Mouse (Mus musculus): ENCODE measurements around the gene Atp6v0e2. TPM values are rescaled to one million over a fixed set of nuclear protein-coding genes. Genes with fewer than 3 reads are reported as not detected.

The Atp6v0e2 gene
- polyA plus RNA-seq, 1 experiment = not detected

DNA sequence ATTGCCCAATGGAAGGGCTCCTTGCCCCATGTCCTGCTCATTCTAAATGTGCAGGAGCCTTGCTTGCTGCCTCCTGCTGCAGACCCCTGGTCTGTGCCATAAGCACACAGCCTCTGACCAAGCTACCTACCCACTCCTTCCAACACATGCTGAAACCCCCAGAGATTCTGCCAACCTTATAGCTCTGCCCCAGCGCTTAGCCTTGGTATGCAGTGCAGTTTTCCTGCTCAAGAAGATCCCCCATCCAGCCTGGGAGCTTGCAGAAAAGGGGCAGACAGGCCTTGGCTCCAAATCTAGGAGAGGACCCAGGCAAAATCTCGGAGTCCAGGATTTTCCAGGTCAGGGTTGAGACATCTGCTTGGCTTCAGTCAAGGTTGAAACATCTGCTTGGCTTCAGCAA, 3.9 kb upstream of the Atp6v0e2 start:
- TF ChIP-seq GATA1 (IDR thresholded peaks at IDR 0.05; ENCODE audit: low read length) = no peak

DNA sequence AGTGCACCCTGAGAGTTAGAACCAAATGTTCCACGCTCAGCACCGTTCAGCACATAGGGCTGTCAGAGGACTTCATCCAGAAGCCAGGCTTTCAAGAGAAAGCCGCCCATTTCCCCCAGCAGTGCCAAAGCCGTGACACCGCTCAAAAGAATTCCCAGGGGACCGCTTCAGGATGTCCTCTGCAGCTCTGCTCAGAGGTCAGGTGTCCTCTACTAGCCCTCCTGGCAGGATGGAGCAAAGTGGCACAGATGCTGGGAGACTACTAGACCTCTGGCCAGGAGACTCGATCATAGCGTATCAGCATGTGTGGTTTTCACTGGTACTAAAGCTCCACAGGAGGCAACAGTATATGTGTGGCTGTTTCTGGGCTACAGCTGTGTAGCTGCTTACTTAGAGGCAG, 2.5 kb upstream of the Atp6v0e2 start:
- TF ChIP-seq GATA1 (IDR thresholded peaks at IDR 0.05; ENCODE audit: low read length) = no peak

DNA sequence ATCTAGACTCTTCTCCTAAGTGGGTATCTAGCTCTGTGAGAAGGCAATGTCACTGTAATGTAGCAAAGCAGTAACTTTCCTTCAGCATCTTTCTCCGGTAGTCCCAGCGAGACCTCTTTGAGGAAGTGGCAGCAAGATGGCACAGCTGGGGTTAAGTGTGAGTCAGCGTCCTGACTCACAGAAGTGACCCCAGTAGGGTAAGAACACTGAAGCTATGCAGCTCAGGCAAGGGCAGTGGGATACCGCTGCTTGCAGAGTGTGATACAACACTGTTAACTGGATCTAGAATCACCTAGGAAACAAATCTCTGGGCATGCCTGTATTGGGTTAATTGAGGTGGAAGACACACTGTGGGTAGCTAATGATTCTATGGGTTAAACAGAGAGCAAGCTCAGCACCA, 1.3 kb upstream of the Atp6v0e2 start:
- no peak for TF ChIP-seq GATA1 (IDR thresholded peaks at IDR 0.05; ENCODE audit: low read length)

DNA sequence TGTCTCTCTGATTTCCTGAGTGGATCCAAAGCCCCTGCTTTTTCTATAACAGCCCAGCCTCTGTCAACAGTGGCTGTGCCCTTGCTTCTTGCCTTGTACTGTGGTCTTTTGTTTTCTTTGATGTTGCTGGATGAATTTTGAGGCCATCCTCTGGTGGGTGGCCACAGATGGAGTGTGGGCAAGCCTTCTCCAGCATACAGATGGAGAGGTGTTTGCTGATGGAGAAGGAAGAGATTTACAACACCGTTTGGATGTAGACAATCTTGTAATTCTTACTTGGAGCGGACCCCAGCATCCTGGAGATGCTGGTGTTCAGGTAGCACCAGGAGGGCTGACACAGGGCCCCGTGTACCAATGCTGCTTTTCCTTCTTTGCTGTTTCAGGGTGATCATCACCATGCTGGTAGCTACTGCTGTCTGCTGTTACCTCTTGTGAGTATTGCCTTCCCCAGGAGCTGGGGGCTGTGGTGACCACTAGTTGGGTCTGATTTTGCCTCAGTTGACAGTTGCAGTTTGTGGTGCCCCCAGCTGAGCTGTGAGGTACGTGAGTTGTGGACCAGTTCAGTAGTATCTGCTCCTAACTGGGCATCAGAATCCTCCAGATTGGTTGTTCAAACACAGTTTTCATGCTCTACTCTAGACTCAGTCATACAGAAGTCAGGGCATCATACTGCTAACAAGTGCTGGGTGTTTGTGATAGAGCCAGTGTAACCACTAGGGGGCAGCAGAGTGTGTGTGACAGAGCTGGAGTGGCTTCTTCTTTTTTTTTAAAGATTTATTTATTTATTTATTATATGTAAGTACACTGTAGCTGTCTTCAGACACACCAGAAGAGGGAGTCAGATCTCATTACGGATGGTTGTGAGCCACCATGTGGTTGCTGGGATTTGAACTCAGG, 1.7 kb downstream of the Atp6v0e2 start:
- no peak for TF ChIP-seq GATA1 (IDR thresholded peaks at IDR 0.05; ENCODE audit: low read length)

DNA sequence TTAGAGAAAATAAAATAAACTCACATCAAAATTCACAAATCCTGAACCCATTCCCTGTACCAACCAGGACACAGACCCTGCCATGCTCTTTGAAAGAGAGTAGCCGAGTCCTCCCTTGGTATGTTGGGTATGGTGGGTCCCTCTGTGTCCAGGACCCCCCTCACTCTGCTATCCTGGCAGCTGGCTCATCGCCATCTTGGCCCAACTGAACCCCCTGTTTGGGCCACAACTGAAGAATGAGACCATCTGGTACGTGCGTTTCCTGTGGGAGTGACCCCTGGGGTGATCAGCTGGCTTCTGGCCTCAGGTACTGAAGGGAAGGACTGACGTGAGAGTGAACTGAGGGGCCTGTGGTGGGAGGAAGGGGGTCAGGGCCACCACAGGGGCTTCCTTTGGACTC, 2.4 kb downstream of the Atp6v0e2 start:
- TF ChIP-seq GATA1 (IDR thresholded peaks at IDR 0.05; ENCODE audit: low read length) = no peak

DNA sequence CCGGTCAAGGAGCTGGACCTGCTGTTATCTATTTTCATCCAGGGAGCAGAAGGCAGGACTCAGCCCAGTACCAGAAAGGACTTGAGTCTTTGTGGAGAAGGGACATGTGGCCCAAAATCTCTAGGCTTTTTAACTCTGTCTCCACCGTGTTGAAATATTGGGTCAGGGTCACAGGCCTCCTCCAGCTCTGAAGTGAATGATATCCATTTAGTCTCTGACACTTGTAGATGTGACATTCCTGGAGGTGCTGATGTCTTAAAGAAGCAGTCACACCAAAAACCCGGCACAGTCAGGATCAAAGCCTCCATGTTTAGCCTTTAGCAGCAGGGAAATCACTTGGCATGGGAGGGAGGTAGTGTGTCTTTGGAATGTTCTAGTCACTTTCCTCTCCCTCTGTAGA, 3.3 kb downstream of the Atp6v0e2 start:
- no peak for TF ChIP-seq GATA1 (IDR thresholded peaks at IDR 0.05; ENCODE audit: low read length)

DNA sequence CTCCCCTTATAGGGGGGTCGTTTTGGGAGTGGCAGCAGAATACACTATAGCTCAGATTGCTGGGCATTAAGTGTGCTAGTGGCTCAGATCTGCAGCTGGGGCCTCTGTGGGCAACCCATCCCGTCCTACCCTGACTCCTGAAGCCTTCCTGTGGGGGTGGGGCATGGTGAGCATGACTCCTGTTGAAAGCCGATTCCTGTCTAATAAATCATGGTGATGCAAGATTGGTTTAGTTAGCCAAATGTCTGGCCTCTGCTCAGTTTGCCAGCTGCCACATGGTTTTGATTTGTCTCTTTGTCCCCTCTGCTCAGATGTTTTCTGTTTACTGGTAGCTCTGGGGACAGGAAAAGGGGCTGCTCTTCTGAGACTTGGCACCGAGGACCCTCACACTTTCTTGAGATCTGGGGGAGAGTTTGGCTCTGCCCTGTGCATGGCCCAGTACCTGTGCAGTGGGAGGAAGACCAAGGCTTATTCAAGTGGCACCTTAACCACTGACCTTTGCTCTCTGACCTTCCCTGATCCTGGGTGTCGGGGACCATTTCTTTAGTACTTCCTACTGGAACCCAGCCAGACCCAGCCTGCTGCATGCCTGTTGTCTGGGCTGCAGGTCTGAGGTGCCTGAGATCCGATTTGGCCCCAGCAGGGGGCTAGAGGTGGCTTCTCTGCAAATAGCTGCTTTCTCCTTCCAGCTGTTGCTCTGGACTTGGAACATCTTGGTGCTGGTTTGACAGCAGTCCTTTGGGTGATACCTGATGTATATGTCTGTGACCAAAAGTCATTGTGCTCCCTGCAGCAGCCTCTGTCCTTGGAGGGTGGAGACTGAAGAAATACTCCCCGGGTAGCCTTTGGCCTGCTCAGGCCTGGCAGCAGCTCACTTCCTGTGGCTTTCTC, 4.4 kb downstream of the Atp6v0e2 start:
- TF ChIP-seq GATA1 (IDR thresholded peaks at IDR 0.05; ENCODE audit: low read length) = no peak

DNA sequence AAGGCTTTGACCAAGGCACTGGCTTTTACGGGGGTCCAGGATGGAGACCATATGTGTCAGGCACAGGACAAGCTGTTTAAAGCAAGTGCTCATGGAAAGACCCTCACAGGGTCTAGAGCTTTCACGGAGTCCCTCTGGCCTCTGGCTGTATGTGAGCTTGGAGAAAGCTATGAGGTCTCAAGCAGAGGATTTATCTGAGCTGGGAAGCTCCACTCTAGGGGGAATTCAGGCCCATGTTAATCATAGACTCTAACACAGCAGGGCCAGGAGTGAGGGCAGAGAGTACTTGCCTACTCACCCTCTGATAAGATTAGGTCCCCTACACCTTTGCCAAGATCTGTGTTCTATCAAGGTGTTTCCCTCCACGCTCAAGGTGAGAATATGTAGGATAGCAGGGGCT, 5.2 kb downstream of the Atp6v0e2 start:
- no peak for TF ChIP-seq GATA1 (IDR thresholded peaks at IDR 0.05; ENCODE audit: low read length)

DNA sequence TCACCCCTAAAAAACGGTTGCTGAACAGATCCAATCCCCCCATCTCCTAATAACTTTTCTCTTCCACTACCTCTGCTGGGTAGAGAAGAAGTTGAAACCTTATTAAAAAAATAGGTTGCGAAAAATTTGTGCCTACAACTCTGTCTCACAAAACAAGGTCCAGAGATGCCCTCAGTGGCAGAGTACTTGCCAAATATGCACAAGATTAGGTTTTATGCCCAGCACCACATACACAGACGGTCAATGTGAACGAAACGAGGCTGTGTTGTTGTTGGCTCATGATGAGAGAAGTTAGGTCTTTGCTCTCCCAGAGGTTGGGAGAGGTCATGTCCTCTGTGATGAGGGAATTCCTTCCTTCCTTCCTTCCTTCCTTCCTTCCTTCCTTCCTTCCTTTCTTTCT, 7.8 kb downstream of the Atp6v0e2 start:
- no peak for TF ChIP-seq GATA1 (IDR thresholded peaks at IDR 0.05; ENCODE audit: low read length)

DNA sequence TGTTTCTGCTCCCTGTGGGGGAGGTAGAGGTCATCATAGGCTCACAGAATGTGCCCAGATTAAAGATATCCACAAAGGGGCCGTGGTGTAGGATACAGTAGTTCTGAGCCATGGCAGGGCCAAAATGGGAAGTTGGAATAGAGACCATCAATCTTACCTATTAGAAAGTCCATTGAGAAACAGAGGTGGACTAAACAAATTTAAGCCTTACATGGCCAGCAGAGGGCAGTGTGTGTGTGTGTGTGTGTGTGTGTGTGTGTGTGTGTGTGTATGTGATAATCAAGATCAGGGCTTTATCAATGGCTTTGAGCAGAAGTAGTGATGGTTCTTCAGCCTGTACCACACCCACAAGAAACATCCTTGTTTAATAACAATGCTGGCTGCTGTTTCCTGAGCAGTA, 8.9 kb downstream of the Atp6v0e2 start:
- TF ChIP-seq GATA1 (IDR thresholded peaks at IDR 0.05; ENCODE audit: low read length) = no peak

DNA sequence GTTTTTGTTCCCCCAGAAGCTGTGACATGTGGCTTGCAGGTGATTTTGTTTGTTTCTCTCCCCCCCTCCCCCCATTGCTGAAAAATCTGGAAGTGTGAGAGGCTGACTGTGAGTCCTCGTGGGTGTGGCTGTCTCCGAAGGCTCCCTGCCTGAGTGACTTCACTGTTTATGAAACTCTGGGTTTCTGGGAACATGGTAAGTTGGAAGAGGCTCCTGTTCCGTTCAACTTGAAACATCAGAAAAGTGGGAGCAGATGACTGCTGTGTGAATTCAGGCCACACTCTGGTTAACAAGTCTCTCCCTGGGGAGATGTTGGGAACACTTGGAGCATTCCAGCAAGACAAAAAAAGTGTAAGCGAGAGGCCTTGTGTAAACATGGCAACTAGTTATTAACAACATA, 9.4 kb downstream of the Atp6v0e2 start:
- no peak for TF ChIP-seq GATA1 (IDR thresholded peaks at IDR 0.05; ENCODE audit: low read length)

DNA sequence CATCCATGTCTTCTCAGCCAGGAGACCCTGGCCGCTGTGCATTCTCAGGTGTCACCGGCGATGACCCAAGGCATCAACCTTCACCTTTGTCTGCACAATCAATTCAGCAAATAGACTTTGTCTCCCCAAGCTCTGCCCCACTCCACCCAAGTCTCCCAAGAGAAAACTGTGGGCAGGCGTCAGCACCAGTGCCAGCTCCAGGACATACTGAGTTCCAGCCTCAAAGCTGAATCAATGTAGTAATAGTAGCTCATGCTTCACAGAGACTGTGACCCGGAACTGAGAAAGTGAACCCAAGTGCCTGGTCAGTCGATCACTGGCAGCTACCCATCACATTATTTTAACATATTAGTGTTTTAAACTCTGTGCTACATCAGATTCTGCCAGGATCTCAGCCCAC, 10.9 kb downstream of the Atp6v0e2 start:
- TF ChIP-seq GATA1 (IDR thresholded peaks at IDR 0.05; ENCODE audit: low read length) = no peak

DNA sequence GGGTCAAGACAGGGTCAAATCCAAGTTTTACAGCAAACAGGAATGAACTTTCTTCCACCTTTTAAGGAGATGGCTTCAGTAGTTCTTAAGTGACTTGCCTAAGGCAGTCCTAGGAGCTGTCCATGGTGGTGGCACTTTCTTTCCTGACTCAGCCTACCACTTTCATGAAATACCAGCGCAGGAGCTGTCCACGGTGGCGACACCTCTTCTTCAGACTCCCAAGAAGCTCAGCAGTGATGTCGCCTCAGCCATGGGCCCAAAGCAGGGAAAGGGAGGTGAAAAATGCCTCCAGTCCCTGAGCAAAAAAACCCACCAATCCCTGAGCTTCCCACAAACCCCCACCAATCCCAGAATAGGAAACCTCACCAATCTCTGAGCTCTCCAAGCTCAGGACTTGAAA, 15.5 kb downstream of the Atp6v0e2 start:
- no peak for TF ChIP-seq GATA1 (IDR thresholded peaks at IDR 0.05; ENCODE audit: low read length)

DNA sequence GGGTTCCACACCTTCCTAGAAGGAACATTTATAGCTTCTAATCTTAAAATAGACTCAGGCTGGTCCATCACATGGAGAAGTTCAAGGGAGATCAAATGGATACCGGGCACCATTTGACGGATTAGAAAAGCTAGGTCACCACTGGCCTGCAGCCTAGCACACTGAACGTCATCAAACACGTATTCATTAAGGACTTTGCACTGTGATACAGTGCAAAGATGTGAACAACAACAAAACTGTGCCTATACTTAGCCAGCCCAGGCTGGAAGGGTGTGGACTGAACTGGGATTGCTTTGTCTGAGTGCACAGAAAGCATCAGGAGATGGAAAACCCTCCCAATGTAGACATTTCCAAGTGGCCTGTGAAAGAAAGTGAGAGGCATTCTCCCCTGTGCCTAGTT, 16.4 kb downstream of the Atp6v0e2 start:
- no peak for TF ChIP-seq GATA1 (IDR thresholded peaks at IDR 0.05; ENCODE audit: low read length)

DNA sequence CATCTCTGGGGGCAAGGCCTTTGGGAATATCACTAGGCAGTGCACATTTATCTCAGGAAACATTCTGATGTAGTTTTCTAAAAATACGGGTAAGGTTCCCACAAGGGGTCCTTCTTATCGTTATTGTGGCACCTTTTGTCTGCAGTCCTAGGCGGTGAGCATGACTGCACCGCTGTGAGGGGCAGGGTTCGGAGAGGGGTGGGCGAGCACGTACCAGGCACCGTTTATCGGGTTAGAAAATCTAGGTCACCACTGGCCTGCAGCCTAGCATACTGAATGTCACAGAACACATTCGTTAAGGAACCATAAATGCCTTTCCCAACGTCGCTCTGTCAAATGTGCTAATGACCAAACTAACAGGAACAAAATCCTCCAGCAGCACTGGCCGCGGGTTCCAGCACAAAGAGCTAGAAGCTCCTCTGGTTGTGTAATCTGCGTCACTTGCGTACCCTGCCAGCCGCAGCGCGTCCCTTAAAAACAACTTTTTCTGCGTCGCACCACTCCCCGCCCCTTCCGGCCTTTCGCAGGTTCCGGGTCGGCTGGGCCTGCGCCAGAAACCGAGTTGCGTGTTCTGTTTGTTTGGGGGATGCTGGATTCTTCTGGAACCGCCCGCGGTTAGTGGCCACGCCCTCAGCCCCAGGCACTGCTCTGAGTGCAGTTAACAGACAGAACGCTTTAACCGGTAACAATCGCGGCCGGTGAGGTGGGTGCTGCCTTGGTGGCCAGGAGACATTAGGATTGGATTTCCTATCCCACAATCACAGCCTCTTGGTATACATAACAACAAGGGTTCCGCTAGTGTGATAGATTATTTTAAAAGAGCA, 17.1 kb downstream of the Atp6v0e2 start, which contains the start of gene Lrrc61:
TSS of gene Lrrc61 (plus strand) at position 517 of the 824 bp plus-strand sequence.
- TF ChIP-seq GATA1 (IDR thresholded peaks at IDR 0.05; ENCODE audit: low read length) = no peak

All from G1E-ER4 (cell line).